Comparison of ENCODE assay signal across 18 mouse cellular contexts in genomic region chr13:97567632-97568031, GRCm38 (mm10).
"Had no signal": no experiment of that assay in that cellular context is flagged by ENCODE, and none has a peak within 500 bp of the region (broad histone marks: within the 10 kb centered on the region; RNA-seq: fewer than 3 reads in every experiment).

No protein-coding gene starts in this region.

- H3K4me3 ChIP-seq: liver, embryonic 12.5 days; midbrain, embryonic 10.5 days; neural tube, embryonic 12.5 days; stomach, embryonic 15.5 days had no signal

- H3K27ac ChIP-seq: liver, embryonic 12.5 days; liver, embryonic 14.5 days; neural tube, embryonic 12.5 days; stomach, embryonic 15.5 days; stomach, postnatal 0 days had no signal

- H3K4me2 ChIP-seq: liver, embryonic 12.5 days; lung, embryonic 14.5 days; neural tube, embryonic 12.5 days; stomach, embryonic 15.5 days had no signal

- H3K36me3 ChIP-seq: liver, embryonic 12.5 days; midbrain, embryonic 10.5 days; neural tube, embryonic 12.5 days; stomach, embryonic 15.5 days had no signal

- H3K4me1 ChIP-seq: liver, embryonic 12.5 days; neural tube, embryonic 12.5 days had no signal

- DNase-seq: lung, adult 18-20 months; lung, embryonic 14.5 days; lung, postnatal 10 days; lung, postnatal 4 days; midbrain, embryonic 14.5 days; retina, postnatal 1 day; right cerebral cortex, adult 18-20 months; right cerebral cortex, postnatal 25 days; thymus, adult 2 months; thymus, postnatal 14 days; thymus, postnatal 36 days had no signal

- H3K9me3 ChIP-seq: liver, embryonic 12.5 days; midbrain, embryonic 10.5 days; neural tube, embryonic 12.5 days; stomach, embryonic 15.5 days had no signal

- H3K9ac ChIP-seq: liver, embryonic 12.5 days; liver, embryonic 14.5 days; lung, embryonic 14.5 days; neural tube, embryonic 12.5 days; stomach, embryonic 15.5 days had no signal

- ATAC-seq: liver, embryonic 12.5 days; midbrain, embryonic 16.5 days had no signal

- H3K27me3 ChIP-seq: liver, embryonic 12.5 days; neural tube, embryonic 12.5 days; stomach, embryonic 15.5 days had no signal
